Mouse (Mus musculus): ENCODE results near the gene Kank4.
"Not testable (repeated sequence)": the region's sequence is repeated elsewhere in the genome, so short reads cannot be mapped to it uniquely, and the experiment has no call there.

The Kank4 gene

GRCm38 (mm10) chr4:98773785-98774184 lies 43.6 kb downstream of the Kank4 start:
- DNase-seq: no peak

- DNase-seq: no peak
Observed at GRCm38 (mm10) chr4:98767134-98768133, 49.9 kb downstream of the Kank4 start.

DNA sequence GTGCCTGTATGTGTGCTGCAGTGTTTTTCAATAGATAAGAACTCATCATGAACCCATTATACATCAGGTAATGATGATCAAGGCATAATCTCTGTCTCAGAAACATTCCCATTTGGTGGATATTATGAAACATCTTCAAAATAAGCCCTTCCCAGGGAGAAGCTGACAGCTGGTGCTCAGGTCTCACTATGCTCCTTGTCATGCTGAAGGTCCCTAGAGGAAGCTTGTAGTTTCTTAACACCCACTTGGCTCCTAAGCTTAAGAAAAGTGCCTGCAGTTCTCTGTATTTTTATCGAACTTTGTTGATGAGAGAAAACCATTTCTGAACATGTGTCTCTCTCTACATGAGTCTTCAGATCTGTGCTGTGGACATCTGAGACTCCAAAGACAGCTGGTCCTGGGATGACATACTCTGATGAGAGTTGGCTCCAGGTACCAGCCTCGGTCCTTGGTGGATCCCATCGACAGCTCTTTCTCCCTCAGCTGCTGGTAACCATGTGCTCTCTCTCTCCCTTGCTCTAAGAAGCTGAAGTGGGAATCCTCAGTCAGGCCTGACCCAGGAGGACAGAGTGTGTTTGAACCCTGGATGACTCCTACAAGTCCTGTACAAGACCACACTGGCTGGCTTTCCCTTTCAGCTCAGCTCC lies 58.3 kb downstream of the Kank4 start:
- DNase-seq: no peak

GRCm38 (mm10) chr4:98758012-98758821 lies 59.1 kb downstream of the Kank4 start:
- no peak for DNase-seq

- no peak for DNase-seq
Observed at GRCm38 (mm10) chr4:98756141-98756540, 61.2 kb downstream of the Kank4 start.

GRCm38 (mm10) chr4:98754456-98754855 lies 62.9 kb downstream of the Kank4 start:
- no peak for DNase-seq

DNA sequence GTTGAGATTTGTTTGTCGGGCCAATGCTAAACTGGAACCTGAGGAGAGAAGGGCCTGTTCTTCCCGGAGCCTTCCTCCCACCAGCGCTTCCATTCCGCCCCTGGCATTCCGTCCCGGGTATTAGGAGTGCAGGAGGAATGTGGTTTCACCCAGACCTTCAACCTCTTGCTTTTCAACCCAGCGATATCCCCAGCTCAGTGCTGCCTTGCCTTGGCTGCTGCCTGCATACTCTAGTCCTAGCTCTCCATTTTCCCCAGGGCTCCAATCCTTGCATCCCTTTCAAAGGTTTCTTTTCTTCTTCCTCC lies 73.5 kb downstream of the Kank4 start:
- no peak for DNase-seq

- DNase-seq: no peak
Observed at GRCm38 (mm10) chr4:98743209-98743905, 74.0 kb downstream of the Kank4 start.

- no peak for DNase-seq
Observed at GRCm38 (mm10) chr4:98739753-98740152, 77.6 kb downstream of the Kank4 start.

DNA sequence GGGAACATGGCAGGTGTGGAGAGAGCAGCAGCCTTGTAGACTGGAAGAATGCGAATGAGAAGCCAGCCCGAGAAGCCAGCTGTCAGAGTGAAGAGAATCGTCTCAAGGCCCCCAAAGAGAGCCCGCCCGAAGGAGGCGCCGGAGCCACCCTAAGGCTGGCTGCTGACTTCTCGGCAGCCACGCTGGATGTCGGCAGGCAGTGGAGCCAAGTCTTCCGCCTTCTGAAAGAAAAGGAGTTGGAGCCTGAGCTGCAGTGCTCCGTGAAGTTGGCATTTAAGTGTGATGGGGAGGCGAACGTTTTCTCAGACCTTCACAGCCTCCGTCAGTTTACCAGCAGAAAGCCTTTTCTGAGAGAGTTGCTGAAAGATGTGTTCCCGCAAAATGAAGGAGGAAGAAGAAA lies 83.7 kb downstream of the Kank4 start:
- DNase-seq: no peak

GRCm38 (mm10) chr4:98728716-98729115 lies 88.6 kb downstream of the Kank4 start:
- DNase-seq: no peak

GRCm38 (mm10) chr4:98727959-98728347 lies 89.4 kb downstream of the Kank4 start:
- DNase-seq: no peak

GRCm38 (mm10) chr4:98727295-98727958 lies 89.9 kb downstream of the Kank4 start:
- DNase-seq: no peak

DNA sequence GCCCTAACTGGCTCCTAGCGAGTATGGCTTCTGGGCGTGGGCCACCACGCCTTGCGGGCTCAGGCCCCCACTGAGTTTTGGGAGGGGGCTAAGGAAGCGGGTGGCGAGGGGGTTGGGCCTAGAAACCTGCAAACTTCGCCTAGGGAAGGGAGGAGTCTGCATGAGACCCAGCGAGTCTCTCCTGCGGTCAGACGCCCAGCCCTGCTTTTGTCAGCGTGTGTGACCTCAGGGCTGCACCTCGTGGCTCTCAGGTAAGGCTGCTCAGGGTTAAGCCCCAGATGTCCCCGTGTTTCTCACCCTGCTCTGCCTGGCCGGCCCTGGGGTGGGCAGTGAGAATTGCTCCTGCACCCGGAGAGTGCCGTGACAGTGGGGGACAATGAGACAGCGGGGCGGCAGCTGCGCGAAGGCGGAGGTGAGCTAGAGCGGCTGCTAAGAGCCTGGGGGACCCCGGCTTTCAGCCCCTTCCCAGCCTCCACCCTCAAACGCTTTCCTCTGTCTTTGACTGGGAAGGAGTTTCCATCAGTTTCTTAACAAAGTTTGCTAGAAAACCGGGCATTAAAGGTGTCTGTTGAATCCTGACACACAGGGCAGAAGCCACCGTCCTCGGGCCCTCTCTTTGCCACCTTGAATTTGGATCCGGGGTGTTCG lies 90.6 kb downstream of the Kank4 start, which contains the start of gene L1td1:
Gene L1td1, plus strand, starts transcription at position 145 of the 648 bp plus-strand sequence.
- no peak for DNase-seq

- no peak for DNase-seq
Observed at GRCm38 (mm10) chr4:98725439-98725838, 91.9 kb downstream of the Kank4 start.

- not testable (repeated sequence) for DNase-seq
Observed at GRCm38 (mm10) chr4:98724682-98725081, 92.7 kb downstream of the Kank4 start.

GRCm38 (mm10) chr4:98722454-98722853 lies 94.9 kb downstream of the Kank4 start:
- peak in 1 of 2 experiments; percentile 34 for DNase-seq

DNA sequence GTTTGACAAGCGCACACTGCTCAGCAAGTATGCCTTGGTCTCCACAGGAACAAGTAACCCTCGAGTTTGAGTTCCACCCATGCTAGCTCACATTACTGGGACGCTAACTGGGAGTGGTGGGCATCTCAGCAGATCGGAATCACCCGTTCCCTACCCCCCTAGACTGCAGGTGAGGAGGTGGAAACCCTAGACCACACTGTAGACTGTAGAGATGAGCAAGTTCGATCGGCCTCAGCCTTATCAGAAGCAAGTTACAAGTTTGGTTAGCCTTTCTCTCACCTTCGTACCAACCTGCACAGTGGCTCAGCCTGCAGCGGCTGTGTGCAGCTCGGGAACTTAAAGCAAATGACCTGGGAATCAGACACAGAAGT lies 98.8 kb downstream of the Kank4 start:
- DNase-seq: no peak

- DNase-seq: no peak
Observed at GRCm38 (mm10) chr4:98717735-98718546, 99.4 kb downstream of the Kank4 start.

GRCm38 (mm10) chr4:98710891-98711290 lies 106.4 kb downstream of the Kank4 start:
- DNase-seq: no peak

Data from spleen, adult 18-20 months (tissue).